In genomic region chr6:143431896-143432450, GRCm38 (mm10) we compare ENCODE assay signal across 18 mouse cellular contexts.
DNase-seq lines count a peak whose midpoint lies in the region; ATAC-seq and TF ChIP-seq lines count a peak whose summit lies in the region.
"Had no signal": no experiment of that assay in that cellular context is flagged by ENCODE, and none has a peak within 500 bp of the region (broad histone marks: within the 10 kb centered on the region; RNA-seq: fewer than 3 reads in every experiment).

No protein-coding gene starts in this region.

- no peaks in the 10 kb centered on the region for H3K36me3 ChIP-seq in forebrain, embryonic 13.5 days (ENCODE audit: poor library complexity, severe bottlenecking)
- H3K36me3 ChIP-seq: embryonic facial prominence, embryonic 13.5 days; limb, embryonic 13.5 days; midbrain, embryonic 15.5 days had no signal

- TF ChIP-seq CTCF in gastrocnemius, adult 2 months (IDR thresholded peaks at IDR 0.05), result no peak

- no peaks in the 10 kb centered on the region for H3K9me3 ChIP-seq in forebrain, embryonic 13.5 days (replicated peaks)
- H3K9me3 ChIP-seq: midbrain, embryonic 15.5 days had no signal

- DNase-seq in layer of hippocampus, adult 11-12 months (ENCODE audit: low spot score), result peak; percentile 77
- no peak for DNase-seq in layer of hippocampus, postnatal 10 days (ENCODE audit: low spot score in 2 of 2)
- DNase-seq in brain, adult 2 months (ENCODE audit: low read depth, low spot score), result peak; percentile 82
- peak; percentile 44 to 75 for DNase-seq in layer of hippocampus, adult 8-10 months (ENCODE audit: low spot score in 2 of 2)
- DNase-seq in left cerebral cortex, postnatal 36 days (ENCODE audit: low spot score in 2 of 2), result peak; percentile 83 to 84
- DNase-seq in gastrocnemius, adult 2 months, result no peak
- DNase-seq: adrenal gland, adult 8-10 months; B cell, adult 2 months; cerebellum, adult 2 months; heart, postnatal 4 days; kidney, postnatal 4 days; thymus, postnatal 4 days had no signal

- intact Hi-C loops in left cerebral cortex, postnatal 36 days (cut with DNase I), result no loop called here
- intact Hi-C loops in gastrocnemius, adult 2 months (cut with DNase I), result no loop called here

- H3K4me3 ChIP-seq in forebrain, embryonic 13.5 days, result no peak overlapping the region
- H3K4me3 ChIP-seq in gastrocnemius, adult 2 months, result no peak overlapping the region
- H3K4me3 ChIP-seq: embryonic facial prominence, embryonic 13.5 days; limb, embryonic 13.5 days; midbrain, embryonic 15.5 days had no signal

- WGBS in forebrain, embryonic 13.5 days, result 92% methylated on average over 13 of the region's 13 CpGs

- ATAC-seq in forebrain, embryonic 13.5 days, result no peak
- ATAC-seq: lung, postnatal 0 days; midbrain, embryonic 15.5 days had no signal

- no peak overlapping the region for H3K9ac ChIP-seq in forebrain, embryonic 13.5 days
- H3K9ac ChIP-seq: embryonic facial prominence, embryonic 13.5 days; limb, embryonic 13.5 days; liver, embryonic 14.5 days; midbrain, embryonic 15.5 days had no signal

- H3K4me1 ChIP-seq in forebrain, embryonic 13.5 days, result peaks cover 3% of the 10 kb centered on the region; the same call in 1 of the 2 replicates
- H3K4me1 ChIP-seq: embryonic facial prominence, embryonic 13.5 days; limb, embryonic 13.5 days had no signal

- H3K4me2 ChIP-seq in forebrain, embryonic 13.5 days, result no peak overlapping the region
- H3K4me2 ChIP-seq: embryonic facial prominence, embryonic 13.5 days; limb, embryonic 13.5 days; midbrain, embryonic 15.5 days had no signal

- H3K27ac ChIP-seq in forebrain, embryonic 13.5 days, result no peak overlapping the region
- H3K27ac ChIP-seq in gastrocnemius, adult 2 months, result no peak overlapping the region
- H3K27ac ChIP-seq: embryonic facial prominence, embryonic 13.5 days; limb, embryonic 13.5 days; liver, embryonic 14.5 days; midbrain, embryonic 15.5 days had no signal

- H3K27me3 ChIP-seq in forebrain, embryonic 13.5 days, result no peaks in the 10 kb centered on the region
- H3K27me3 ChIP-seq: midbrain, embryonic 15.5 days had no signal

Comparison
In these comparisons a context has a peak if more than half of its experiments do, and no peak if none do; other contexts are left out.
1. DNase-seq: peak in layer of hippocampus, adult 11-12 months (single experiment), brain, adult 2 months (single experiment), layer of hippocampus, adult 8-10 months (2 of 2) and left cerebral cortex, postnatal 36 days (2 of 2); none in layer of hippocampus, postnatal 10 days (0 of 2) and gastrocnemius, adult 2 months (single experiment).